Mouse (Mus musculus) right cerebral cortex, postnatal 25 days (tissue): ENCODE data around the gene Plk3.
A peak's percentile ranks its signal among the peaks of the same experiment; 100 is the strongest.

Source experiments
- DNase-seq: peaks from one replicate; pipeline ENCODE4 v3.0.0; 2022

The Plk3 gene

GRCm38 (mm10) chr4:117117931-117118330, 15.8 kb downstream of the Plk3 start:
- no peak for DNase-seq

- no peak for DNase-seq
Observed at GRCm38 (mm10) chr4:117115592-117115991, 18.2 kb downstream of the Plk3 start.

GRCm38 (mm10) chr4:117113237-117113636, 20.5 kb downstream of the Plk3 start:
- no peak for DNase-seq

GRCm38 (mm10) chr4:117110985-117111384, 22.8 kb downstream of the Plk3 start:
- no peak for DNase-seq

GRCm38 (mm10) chr4:117110249-117110648, 23.5 kb downstream of the Plk3 start:
- no peak for DNase-seq

GRCm38 (mm10) chr4:117109330-117109729, 24.4 kb downstream of the Plk3 start:
- no peak for DNase-seq

- no peak for DNase-seq
Observed at GRCm38 (mm10) chr4:117108524-117108849, 25.3 kb downstream of the Plk3 start.

- DNase-seq: no peak
Observed at GRCm38 (mm10) chr4:117107813-117108523, 25.8 kb downstream of the Plk3 start.

- DNase-seq: no peak
Observed at GRCm38 (mm10) chr4:117105127-117105526, 28.6 kb downstream of the Plk3 start.

GRCm38 (mm10) chr4:117104672-117105071, 29.1 kb downstream of the Plk3 start:
- DNase-seq: no peak

GRCm38 (mm10) chr4:117101218-117101617, 32.5 kb downstream of the Plk3 start:
- DNase-seq: no peak

GRCm38 (mm10) chr4:117100036-117100435, 33.7 kb downstream of the Plk3 start:
- DNase-seq: no peak

GRCm38 (mm10) chr4:117098764-117099036, 35.1 kb downstream of the Plk3 start:
- no peak for DNase-seq

GRCm38 (mm10) chr4:117097969-117098763, 35.6 kb downstream of the Plk3 start:
- no peak for DNase-seq

- no peak for DNase-seq
Observed at GRCm38 (mm10) chr4:117096666-117097065, 37.1 kb downstream of the Plk3 start.

- peak; percentile 38 for DNase-seq
Observed at GRCm38 (mm10) chr4:117095551-117096452, 38.0 kb downstream of the Plk3 start, which contains the start of gene Ptch2. TSS of gene Ptch2 (plus strand) at chr4:117096075.

- no peak for DNase-seq
Observed at GRCm38 (mm10) chr4:117094626-117095361, 39.0 kb downstream of the Plk3 start.

- no peak for DNase-seq
Observed at GRCm38 (mm10) chr4:117090586-117090985, 43.2 kb downstream of the Plk3 start.

- DNase-seq: no peak
Observed at GRCm38 (mm10) chr4:117087948-117088640, 45.7 kb downstream of the Plk3 start.
